Mouse (Mus musculus) limb, embryonic 13.5 days (tissue): ENCODE data around the gene Fut11. TPM values are rescaled to one million over a fixed set of nuclear protein-coding genes. Genes with fewer than 3 reads are reported as not detected.

Experiments used
- ATAC-seq: fragments of 200-750 bp; cut with Nextera tagmentation; 2 replicates; pipeline ENCODE4 v1.8.0; 2017; ENCODE audit warnings: low read depth, moderate number of reproducible peaks, moderate TSS enrichment; ENCODE audit not compliant: low FRiP score
- H3K27ac ChIP-seq: fragments of 300-500 bp; sonication (generic); 2 replicates; pipeline ENCODE4 v1.5.1; 2015; ENCODE audit warnings: inconsistent platforms, mild to moderate bottlenecking, moderate library complexity
- H3K27me3 ChIP-seq: fragments of 300-500 bp; sonication (generic); 2 replicates; pipeline ENCODE4 v1.6.1; 2015; ENCODE audit warnings: mild to moderate bottlenecking, inconsistent platforms
- H3K36me3 ChIP-seq: fragments of 300-500 bp; sonication (generic); 2 replicates; pipeline ENCODE4 v1.6.1; 2015; ENCODE audit warnings: inconsistent platforms, mild to moderate bottlenecking, moderate library complexity
- H3K4me1 ChIP-seq: fragments of 300-500 bp; sonication (generic); 2 replicates; pipeline ENCODE4 v1.6.1; 2015; ENCODE audit warnings: inconsistent platforms
- H3K4me2 ChIP-seq: fragments of 300-500 bp; sonication (generic); replicated peaks from 2 replicates; pipeline ENCODE4 v1.6.1; 2015; ENCODE audit warnings: inconsistent platforms, mild to moderate bottlenecking, moderate library complexity
- H3K4me3 ChIP-seq: fragments of 300-500 bp; sonication (generic); 2 replicates; pipeline ENCODE4 v1.5.1; 2015; ENCODE audit warnings: moderate library complexity, mild to moderate bottlenecking, inconsistent platforms
- H3K9ac ChIP-seq: fragments of 300-500 bp; sonication (generic); 2 replicates; pipeline ENCODE4 v1.6.1; 2015; ENCODE audit warnings: mild to moderate bottlenecking, inconsistent platforms
- H3K9me3 ChIP-seq: fragments of 300-500 bp; sonication (generic); 2 replicates; pipeline ENCODE4 v1.6.1; 2016; ENCODE audit warnings: inconsistent platforms
- WGBS: fragments of 180-500 bp; shearing (Covaris S2); methylation state at CpG from one replicate; pipeline ENCODE4 v1.1.7; 2015; 5-methylcytosine and 5-hydroxymethylcytosine counted together
- microRNA-seq: library from miRNA; unstranded; fragments of <30 nt; microRNA quantifications from one replicate; pipeline ENCODE4, GENCODE M21; 2016
- polyA plus RNA-seq: library from polyadenylated mRNA; unstranded; fragments of >200 nt; fragmentation: Nextera tagmentation; extraction: Ambion mirVana; gene quantifications from 2 replicates; pipeline ENCODE4 v1.2.1, GENCODE M21; 2015

Fut11 gene
- polyA plus RNA-seq, 1 experiment from 2014 or later = 28.5 TPM

DNA sequence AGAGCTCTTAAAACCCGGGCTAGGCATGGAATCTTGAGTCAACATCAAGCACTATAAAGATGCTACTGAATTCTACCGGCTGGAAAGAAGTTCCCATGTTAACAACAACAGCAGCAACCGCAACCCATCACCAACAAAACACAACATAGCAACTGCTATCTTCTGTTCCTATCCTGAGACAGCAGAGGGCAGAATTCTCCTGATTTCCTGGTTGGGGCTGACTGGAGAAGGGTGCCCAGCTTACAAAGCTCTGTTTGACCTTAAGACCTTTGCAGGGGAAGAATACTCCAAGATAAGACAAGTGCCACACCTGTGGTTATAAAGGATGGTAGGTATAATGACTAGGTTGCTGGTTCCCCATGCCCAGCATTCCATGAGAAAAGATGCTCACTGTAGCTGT, 52.2 kb downstream of the Fut11 start:
- ATAC-seq = no peak
- H3K36me3 ChIP-seq = peaks cover 54% of the 10 kb centered on the region

DNA sequence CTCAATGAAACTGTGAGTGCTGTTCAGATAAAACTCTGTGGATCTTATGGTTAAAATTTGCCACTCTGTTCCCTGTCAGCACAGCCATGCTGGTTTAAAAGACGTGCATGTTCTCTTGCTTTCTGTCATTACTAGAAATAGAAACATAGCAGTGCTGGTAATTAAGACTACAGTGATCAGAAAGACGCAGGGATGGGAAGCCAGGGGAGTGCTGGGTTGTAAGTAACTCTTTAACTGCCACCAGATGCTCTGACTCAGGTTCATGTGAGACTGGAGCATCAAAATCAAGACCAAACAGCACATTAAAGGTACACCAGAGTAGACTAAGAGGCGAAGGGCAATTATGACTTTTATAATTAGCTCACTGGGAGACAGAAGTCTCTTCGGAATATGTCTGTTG, 53.6 kb downstream of the Fut11 start:
- Histone ChIP-seq H3K27ac (no peak overlapping the region), H3K4me1 (no peaks in the 10 kb centered on the region), H3K4me3 (no peak overlapping the region), H3K4me2 (no peak overlapping the region), H3K9me3 (no peaks in the 10 kb centered on the region), H3K9ac (no peak overlapping the region), H3K27me3 (no peaks in the 10 kb centered on the region), H3K36me3 (peaks cover 54% of the 10 kb centered on the region)
- ATAC-seq = no peak
- 40% methylated on average over 4 of the region's 4 CpGs for WGBS

More for the DNA sequence above, 52.2 kb downstream of the Fut11 start:
- H3K9ac ChIP-seq = no peak overlapping the region
- no peak overlapping the region for H3K27ac ChIP-seq
- 87% methylated on average over 3 of the region's 3 CpGs for WGBS
- no peak overlapping the region for H3K4me3 ChIP-seq
- H3K9me3 ChIP-seq = no peaks in the 10 kb centered on the region
- H3K27me3 ChIP-seq = no peaks in the 10 kb centered on the region
- H3K4me1 ChIP-seq = no peaks in the 10 kb centered on the region
- H3K4me2 ChIP-seq = no peak overlapping the region

DNA sequence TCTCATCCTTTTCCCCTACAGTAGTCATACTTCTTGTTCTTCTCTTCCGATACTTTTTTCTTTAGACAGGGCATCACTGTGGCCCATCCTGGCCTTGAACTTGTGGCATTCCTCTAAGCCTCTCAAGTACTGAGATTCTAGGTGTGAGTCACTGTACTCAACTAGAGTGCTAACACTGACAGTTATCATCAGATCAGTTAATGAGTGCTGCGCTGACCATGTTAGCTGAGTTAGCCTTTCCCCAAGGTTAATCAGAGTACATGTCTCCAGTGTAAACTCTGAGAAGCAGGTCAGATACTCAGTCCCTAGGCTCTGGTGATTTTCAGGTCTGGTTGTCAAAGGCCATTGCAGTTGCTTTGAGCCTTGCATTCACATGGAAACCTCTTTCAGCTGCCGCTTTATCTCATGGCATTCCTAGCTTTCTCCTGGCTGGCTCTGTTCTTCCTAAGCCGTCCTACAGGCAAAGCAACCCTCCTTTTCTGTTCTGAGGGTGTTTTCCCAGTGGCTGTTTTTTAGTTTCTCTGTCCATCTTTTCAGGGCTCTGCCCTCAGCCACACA, 54.8 kb downstream of the Fut11 start:
- no peak overlapping the region for H3K4me2 ChIP-seq
- 91% methylated on average over 4 of the region's 4 CpGs for WGBS
- no peaks in the 10 kb centered on the region for H3K4me1 ChIP-seq
- H3K36me3 ChIP-seq = peaks cover 54% of the 10 kb centered on the region
- H3K27me3 ChIP-seq = no peaks in the 10 kb centered on the region
- no peak overlapping the region for H3K4me3 ChIP-seq
- no peak overlapping the region for H3K27ac ChIP-seq
- H3K9ac ChIP-seq = no peak overlapping the region
- H3K9me3 ChIP-seq = no peaks in the 10 kb centered on the region
- ATAC-seq = no peak

DNA sequence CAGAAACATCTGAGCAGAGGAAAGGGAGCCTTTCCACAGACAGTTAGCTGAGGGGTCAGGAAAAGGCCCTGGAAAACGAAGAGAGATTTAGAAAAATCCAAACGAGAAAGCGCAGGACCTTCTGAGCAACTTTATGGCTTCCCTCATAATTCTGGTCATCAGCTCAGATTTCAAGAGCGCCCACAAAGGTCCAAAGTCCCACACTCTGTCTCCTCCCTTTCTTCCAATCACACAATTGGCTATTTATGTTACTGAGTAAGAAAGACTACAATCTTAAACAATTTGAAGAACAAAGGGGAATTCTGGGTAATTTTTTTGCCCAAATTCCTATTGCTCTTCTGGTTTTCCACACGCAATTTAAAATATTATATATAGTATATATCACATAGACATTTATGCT, 55.7 kb downstream of the Fut11 start:
- no peaks in the 10 kb centered on the region for H3K27me3 ChIP-seq
- H3K27ac ChIP-seq = no peak overlapping the region
- no peak overlapping the region for H3K9ac ChIP-seq
- H3K4me2 ChIP-seq = no peak overlapping the region
- H3K4me3 ChIP-seq = no peak overlapping the region
- ATAC-seq = no peak
- no peaks in the 10 kb centered on the region for H3K4me1 ChIP-seq
- peaks cover 54% of the 10 kb centered on the region for H3K36me3 ChIP-seq
- 57% methylated on average over 5 of the region's 5 CpGs for WGBS
- H3K9me3 ChIP-seq = no peaks in the 10 kb centered on the region

Small RNA genes within 50 kb of the gene (microRNA-seq; reads per million reads assigned to microRNA genes)
- not detected for gene Mir6946

Other genes starting within 250 kb of the Fut11 start
- gene Cfap70, start 242.7 kb upstream of the Fut11 start, polyA plus RNA-seq = 0.19 and 0.31 TPM in 2 replicates
- 36.1 and 37.4 TPM in 2 replicates for gene Anxa7, start 214.8 kb upstream of the Fut11 start, polyA plus RNA-seq
- 1.3 and 1.9 TPM in 2 replicates for gene Mss51, start 198.1 kb upstream of the Fut11 start, polyA plus RNA-seq
- gene Ppp3cb, start 148.4 kb upstream of the Fut11 start, polyA plus RNA-seq = 59.8 and 60.5 TPM in 2 replicates
- gene Usp54, start 53.9 kb upstream of the Fut11 start, polyA plus RNA-seq = 7.3 and 9.1 TPM in 2 replicates
- gene Myoz1, start 38.4 kb upstream of the Fut11 start, polyA plus RNA-seq = 2.4 and 2.8 TPM in 2 replicates
- gene Synpo2l, start 26.6 kb upstream of the Fut11 start, polyA plus RNA-seq = 19.6 and 20.8 TPM in 2 replicates
- 85.0 and 90.7 TPM in 2 replicates for gene Sec24c, start 20.7 kb upstream of the Fut11 start, polyA plus RNA-seq
- gene Chchd1, start 8.0 kb downstream of the Fut11 start, polyA plus RNA-seq = 194 and 196 TPM in 2 replicates
- gene Zswim8, start 12.6 kb downstream of the Fut11 start, polyA plus RNA-seq = 40.3 and 43.1 TPM in 2 replicates
- 27.9 and 30.5 TPM in 2 replicates for gene Ndst2, start 39.6 kb downstream of the Fut11 start, polyA plus RNA-seq
- 63.5 and 74.6 TPM in 2 replicates for gene Camk2g, start 99.1 kb downstream of the Fut11 start, polyA plus RNA-seq
- 2.9 and 3.0 TPM in 2 replicates for gene Plau, start 141.7 kb downstream of the Fut11 start, polyA plus RNA-seq
- gene Vcl, start 234.4 kb downstream of the Fut11 start, polyA plus RNA-seq = 47.7 and 58.8 TPM in 2 replicates